Mouse (Mus musculus) telencephalon, adult 2 months (tissue): ENCODE results near the gene Shroom1.

Experiments used
- DNase-seq: peaks from one replicate; pipeline ENCODE4 v3.0.0-alpha.2; 2011; ENCODE audit warnings: low read depth, low spot score

The Shroom1 gene

GRCm38 (mm10) chr11:53510351-53510750 is 53.3 kb downstream of the Shroom1 start:
- no peak for DNase-seq

- no peak for DNase-seq
These were observed 60.0 kb downstream of the Shroom1 start for GRCm38 (mm10) chr11:53516775-53517627.
